Mouse (Mus musculus): Measurements from ENCODE around the gene Vmn2r26. TPM values are rescaled to one million over a fixed set of nuclear protein-coding genes. Genes with fewer than 3 reads are reported as not detected.
"Not testable (repeated sequence)": the region's sequence is repeated elsewhere in the genome, so short reads cannot be mapped to it uniquely, and the experiment has no call there.

Vmn2r26 gene
- polyA plus RNA-seq (2015; fragmentation: Nextera tagmentation; extraction: Ambion mirVana), result not detected in 2 replicates

- not testable (repeated sequence) for H3K4me2 ChIP-seq (ENCODE audit: low read depth, low read length); ATAC-seq (ENCODE audit: low read depth); H3K27ac ChIP-seq (ENCODE audit: low read length); H3K4me1 ChIP-seq (ENCODE audit: control insufficient read depth, low read depth, low read length); H3K4me3 ChIP-seq (ENCODE audit: low read depth, low read length); H3K36me3 ChIP-seq (ENCODE audit: control insufficient read depth, insufficient read depth); H3K9ac ChIP-seq (ENCODE audit: low read depth, low read length); H3K9me3 ChIP-seq (replicated peaks; ENCODE audit: control insufficient read depth, low read length); H3K27me3 ChIP-seq (ENCODE audit: control insufficient read depth, insufficient read depth, low read depth, low read length)
- 38% methylated on average over 1 of the region's 1 CpGs for WGBS (ENCODE audit: insufficient replicate concordance)
Observed at GRCm38 (mm10) chr6:124024268-124024667, at the start of gene Vmn2r26. Gene Vmn2r26 (plus strand): TSS chr6:124024568.

- Histone ChIP-seq H3K4me3 (ENCODE audit: low read depth, low read length) (no peak overlapping the region), H3K4me1 (ENCODE audit: control insufficient read depth, low read depth, low read length) (no peaks in the 10 kb centered on the region), H3K9ac (ENCODE audit: low read depth, low read length) (no peak overlapping the region), H3K27ac (ENCODE audit: low read length) (no peak overlapping the region), H3K9me3 (replicated peaks; ENCODE audit: control insufficient read depth, low read length) (no peaks in the 10 kb centered on the region), H3K27me3 (ENCODE audit: control insufficient read depth, insufficient read depth, low read depth, low read length) (no peaks in the 10 kb centered on the region), H3K36me3 (ENCODE audit: control insufficient read depth, insufficient read depth) (no peaks in the 10 kb centered on the region), H3K4me2 (ENCODE audit: low read depth, low read length) (no peak overlapping the region)
- WGBS (ENCODE audit: insufficient replicate concordance), result 33% methylated on average over 1 of the region's 1 CpGs
- no peak for ATAC-seq (ENCODE audit: low read depth)
Observed at GRCm38 (mm10) chr6:124020841-124021240, 3.5 kb upstream of the Vmn2r26 start.

- Histone ChIP-seq H3K4me2 (ENCODE audit: low read depth, low read length) (no peak overlapping the region), H3K4me1 (ENCODE audit: control insufficient read depth, low read depth, low read length) (no peaks in the 10 kb centered on the region), H3K27me3 (ENCODE audit: control insufficient read depth, insufficient read depth, low read depth, low read length) (no peaks in the 10 kb centered on the region), H3K9ac (ENCODE audit: low read depth, low read length) (no peak overlapping the region), H3K36me3 (ENCODE audit: control insufficient read depth, insufficient read depth) (no peaks in the 10 kb centered on the region), H3K4me3 (ENCODE audit: low read depth, low read length) (no peak overlapping the region), H3K27ac (ENCODE audit: low read length) (no peak overlapping the region), H3K9me3 (replicated peaks; ENCODE audit: control insufficient read depth, low read length) (no peaks in the 10 kb centered on the region)
- ATAC-seq (ENCODE audit: low read depth), result no peak
Observed at GRCm38 (mm10) chr6:124048388-124048787, 24.0 kb downstream of the Vmn2r26 start.

GRCm38 (mm10) chr6:124053611-124054010, 29.2 kb downstream of the Vmn2r26 start:
- H3K27me3 ChIP-seq (ENCODE audit: control insufficient read depth, insufficient read depth, low read depth, low read length); H3K4me3 ChIP-seq (ENCODE audit: low read depth, low read length); H3K9me3 ChIP-seq (replicated peaks; ENCODE audit: control insufficient read depth, low read length); ATAC-seq (ENCODE audit: low read depth); H3K27ac ChIP-seq (ENCODE audit: low read length); H3K36me3 ChIP-seq (ENCODE audit: control insufficient read depth, insufficient read depth); H3K4me2 ChIP-seq (ENCODE audit: low read depth, low read length); H3K4me1 ChIP-seq (ENCODE audit: control insufficient read depth, low read depth, low read length); H3K9ac ChIP-seq (ENCODE audit: low read depth, low read length): not testable (repeated sequence)

GRCm38 (mm10) chr6:124102334-124102733, 78.0 kb downstream of the Vmn2r26 start:
- H3K36me3 ChIP-seq (ENCODE audit: control insufficient read depth, insufficient read depth), result no peaks in the 10 kb centered on the region
- no peak overlapping the region for H3K4me3 ChIP-seq (ENCODE audit: low read depth, low read length)
- no peaks in the 10 kb centered on the region for H3K27me3 ChIP-seq (ENCODE audit: control insufficient read depth, insufficient read depth, low read depth, low read length)
- H3K4me1 ChIP-seq (ENCODE audit: control insufficient read depth, low read depth, low read length), result no peaks in the 10 kb centered on the region
- no peak overlapping the region for H3K9ac ChIP-seq (ENCODE audit: low read depth, low read length)
- WGBS (ENCODE audit: insufficient replicate concordance), result 18% methylated on average over 4 of the region's 4 CpGs
- no peaks in the 10 kb centered on the region for H3K9me3 ChIP-seq (replicated peaks; ENCODE audit: control insufficient read depth, low read length)
- no peak overlapping the region for H3K27ac ChIP-seq (ENCODE audit: low read length)
- H3K4me2 ChIP-seq (ENCODE audit: low read depth, low read length), result no peak overlapping the region
- ATAC-seq (ENCODE audit: low read depth), result no peak

Other genes starting within 250 kb of the Vmn2r26 start
- not detected in 2 replicates for gene Vmn2r24, start 245.7 kb upstream of the Vmn2r26 start, polyA plus RNA-seq (2015; fragmentation: Nextera tagmentation; extraction: Ambion mirVana)
- gene Vmn2r25, start 171.1 kb upstream of the Vmn2r26 start, polyA plus RNA-seq (2015; fragmentation: Nextera tagmentation; extraction: Ambion mirVana), result not detected in 2 replicates
- not detected in 2 replicates for gene Vmn2r27, start 207.3 kb downstream of the Vmn2r26 start, polyA plus RNA-seq (2015; fragmentation: Nextera tagmentation; extraction: Ambion mirVana)